Mouse (Mus musculus): ENCODE measurements around the gene Pigr.

The Pigr gene

GRCm38 (mm10) chr1:130829906-130830830 lies 3.7 kb downstream of the Pigr start:
- DNase-seq (ENCODE audit: low read depth) = no peak

GRCm38 (mm10) chr1:130832230-130833149 lies 6.0 kb downstream of the Pigr start:
- DNase-seq (ENCODE audit: low read depth) = no peak

- DNase-seq (ENCODE audit: low read depth) = no peak
These were observed 8.9 kb downstream of the Pigr start for GRCm38 (mm10) chr1:130835161-130835936.

DNA sequence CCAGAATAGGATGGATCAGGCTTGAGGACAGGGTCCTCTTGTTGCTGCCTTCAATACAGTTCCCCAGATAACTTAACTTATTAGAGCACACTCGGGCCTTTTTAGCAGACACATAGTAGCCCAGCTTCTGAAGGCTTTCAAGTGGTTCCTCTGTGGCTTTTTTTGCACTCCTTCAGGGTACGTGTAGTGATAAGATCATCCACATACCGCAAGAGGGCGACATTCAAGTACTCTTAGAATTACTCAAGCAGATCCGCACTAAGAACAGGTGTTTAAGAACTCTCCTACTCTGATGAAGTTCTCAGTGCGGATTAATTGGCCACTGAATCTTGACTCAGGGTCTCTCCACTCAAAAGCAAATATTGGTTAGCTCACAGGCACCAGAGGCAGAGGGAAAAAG lies 11.8 kb downstream of the Pigr start:
- DNase-seq (ENCODE audit: low read depth) = peak; percentile 52

DNA sequence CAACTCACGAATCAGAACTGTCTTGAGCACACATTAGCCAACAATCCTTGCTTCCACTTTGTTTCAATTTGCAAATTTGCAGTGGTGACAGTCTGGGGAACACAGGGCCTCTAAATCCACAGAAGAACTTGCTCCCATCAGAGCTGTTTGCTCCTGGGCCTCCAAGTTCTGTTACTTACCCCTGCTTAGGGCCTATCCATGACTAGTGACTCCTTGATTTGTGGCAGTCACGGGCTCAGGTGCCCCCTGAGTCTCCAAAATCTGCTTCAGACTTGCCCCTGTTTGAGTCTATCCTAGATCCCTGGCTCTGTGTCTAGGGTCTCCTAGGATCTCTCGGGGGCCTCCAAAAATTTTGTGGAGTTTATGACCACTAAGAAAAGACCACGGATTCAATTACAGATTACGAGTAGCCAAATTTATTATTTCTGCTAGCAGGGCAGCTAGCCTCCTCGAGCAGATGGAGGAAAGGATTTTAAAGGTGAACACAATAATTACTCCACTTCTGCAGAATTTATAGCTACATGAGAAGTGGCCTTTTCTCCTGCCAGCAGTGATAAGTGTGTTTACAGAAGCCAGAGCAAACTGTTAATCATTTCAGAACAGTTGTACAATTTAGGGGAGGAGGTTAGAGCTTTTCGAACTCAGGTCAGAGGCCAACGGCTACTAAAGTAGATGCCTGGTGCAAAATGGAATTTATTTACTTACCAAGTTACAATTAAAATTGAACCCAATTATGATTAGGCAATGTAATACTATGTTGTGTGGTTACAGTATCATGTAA lies 14.3 kb downstream of the Pigr start:
- no peak for DNase-seq (ENCODE audit: low read depth)

DNA sequence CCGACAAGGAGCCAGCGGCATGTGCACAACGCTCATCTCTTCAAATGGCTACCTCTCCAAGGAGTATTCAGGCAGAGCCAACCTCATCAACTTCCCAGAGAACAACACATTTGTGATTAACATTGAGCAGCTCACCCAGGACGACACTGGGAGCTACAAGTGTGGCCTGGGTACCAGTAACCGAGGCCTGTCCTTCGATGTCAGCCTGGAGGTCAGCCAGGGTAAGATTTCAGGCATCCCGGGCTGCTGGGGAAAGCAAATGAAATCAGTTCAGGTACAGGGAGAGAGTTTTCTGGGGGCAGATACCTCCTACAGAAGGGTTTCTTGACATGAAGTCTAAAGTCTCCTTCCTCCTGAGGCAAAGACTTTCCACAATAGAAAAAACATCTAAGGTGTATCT lies 15.1 kb downstream of the Pigr start:
- DNase-seq (ENCODE audit: low read depth) = no peak

DNA sequence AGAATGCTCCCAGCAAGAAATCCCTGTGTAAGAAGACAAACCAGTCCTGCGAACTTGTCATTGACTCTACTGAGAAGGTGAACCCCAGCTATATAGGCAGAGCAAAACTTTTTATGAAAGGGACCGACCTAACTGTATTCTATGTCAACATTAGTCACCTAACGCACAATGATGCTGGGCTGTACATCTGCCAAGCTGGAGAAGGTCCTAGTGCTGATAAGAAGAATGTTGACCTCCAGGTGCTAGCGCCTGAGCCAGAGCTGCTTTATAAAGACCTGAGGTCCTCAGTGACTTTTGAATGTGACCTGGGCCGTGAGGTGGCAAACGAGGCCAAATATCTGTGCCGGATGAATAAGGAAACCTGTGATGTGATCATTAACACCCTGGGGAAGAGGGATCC lies 18.0 kb downstream of the Pigr start:
- no peak for DNase-seq (ENCODE audit: low read depth)

DNA sequence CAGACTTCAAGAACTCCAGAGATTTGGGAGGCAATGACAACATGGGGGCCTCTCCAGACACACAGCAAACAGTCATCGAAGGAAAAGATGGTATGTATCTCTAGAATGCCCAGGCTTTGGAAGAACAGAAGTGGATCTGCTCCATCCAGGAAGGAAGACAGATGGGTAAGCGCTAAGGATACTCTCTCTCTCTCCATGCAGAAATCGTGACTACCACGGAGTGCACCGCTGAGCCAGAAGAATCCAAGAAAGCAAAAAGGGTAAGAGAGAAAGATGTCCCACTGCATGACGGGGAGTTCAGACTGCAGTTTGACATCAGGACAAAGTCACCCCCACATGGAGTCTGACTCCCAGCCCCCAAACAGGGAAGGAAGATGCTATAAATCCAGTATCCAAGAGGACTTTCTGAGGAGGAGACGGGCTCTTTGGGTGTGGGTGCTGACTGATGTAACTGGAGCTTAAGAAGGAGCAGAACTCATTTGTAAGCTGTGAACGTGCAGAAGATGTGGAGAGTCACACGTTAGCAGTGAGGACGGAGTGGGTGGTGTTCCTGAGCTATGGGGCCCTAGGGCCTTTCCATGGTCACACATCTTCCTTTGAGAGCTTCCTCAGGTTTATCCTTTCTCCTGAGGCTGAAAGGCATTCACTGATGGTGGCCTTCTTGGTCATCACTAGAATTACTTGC lies 23.2 kb downstream of the Pigr start:
- no peak for DNase-seq (ENCODE audit: low read depth)

DNA sequence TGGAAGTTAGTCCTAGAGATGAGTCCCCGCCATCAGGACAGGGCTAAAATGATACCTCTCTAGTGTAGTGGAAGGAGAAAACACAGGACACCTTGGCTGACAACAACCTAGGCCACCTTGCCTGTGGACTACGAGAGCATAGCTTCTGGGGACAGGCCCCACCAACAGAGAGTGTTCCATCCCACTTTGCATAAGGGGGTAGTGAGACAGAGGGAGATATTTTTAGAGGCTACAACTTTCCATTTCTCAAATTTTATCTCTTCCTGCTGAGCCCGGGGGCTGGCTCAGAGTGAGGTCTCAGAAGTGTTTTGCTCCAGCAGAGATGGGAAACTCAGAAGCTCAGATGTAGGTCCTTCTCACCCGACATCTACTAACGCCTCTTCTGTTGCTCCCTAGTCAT lies 23.9 kb downstream of the Pigr start:
- DNase-seq (ENCODE audit: low read depth) = no peak

DNA sequence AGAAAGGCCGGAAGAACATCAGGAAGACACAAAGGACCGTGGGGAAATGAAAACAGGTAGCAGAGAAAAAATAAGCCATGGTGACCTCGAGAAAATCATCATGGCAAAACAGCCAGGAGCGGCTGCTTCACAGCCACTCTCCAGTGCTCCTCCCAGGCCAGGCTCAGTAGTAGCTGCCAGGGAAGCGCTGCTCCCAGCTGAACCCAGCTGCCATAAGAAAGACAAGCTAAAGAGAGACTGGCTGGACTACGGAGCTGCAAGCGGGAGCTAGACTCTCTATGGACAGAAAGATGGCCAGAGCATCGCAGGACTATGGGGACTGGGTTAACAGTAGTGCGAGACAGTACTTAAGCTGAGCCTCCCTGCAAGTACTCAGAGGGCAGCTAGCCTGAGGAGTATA lies 28.3 kb downstream of the Pigr start:
- no peak for DNase-seq (ENCODE audit: low read depth)

- DNase-seq (ENCODE audit: low read depth) = no peak
These were observed 29.2 kb downstream of the Pigr start for GRCm38 (mm10) chr1:130855723-130856122.

DNA sequence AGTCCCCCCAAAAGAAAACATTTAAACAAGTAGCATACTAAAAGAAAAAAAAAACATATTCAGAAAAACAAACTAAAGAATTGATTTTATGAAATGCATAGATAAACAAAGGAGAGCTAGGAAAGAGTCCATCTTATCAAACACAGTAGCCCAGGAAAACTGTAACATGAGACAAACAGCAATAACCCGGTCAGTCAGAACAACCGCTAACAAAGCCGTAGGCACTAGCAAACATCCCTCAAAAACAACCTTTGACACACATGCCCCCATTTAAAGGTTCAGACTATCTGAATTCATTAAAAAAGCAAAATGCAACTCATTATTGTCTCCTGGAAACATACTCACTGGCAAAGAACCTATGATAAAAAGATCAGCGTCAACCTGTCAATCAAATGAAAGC lies 31.0 kb downstream of the Pigr start:
- no peak for DNase-seq (ENCODE audit: low read depth)

DNA sequence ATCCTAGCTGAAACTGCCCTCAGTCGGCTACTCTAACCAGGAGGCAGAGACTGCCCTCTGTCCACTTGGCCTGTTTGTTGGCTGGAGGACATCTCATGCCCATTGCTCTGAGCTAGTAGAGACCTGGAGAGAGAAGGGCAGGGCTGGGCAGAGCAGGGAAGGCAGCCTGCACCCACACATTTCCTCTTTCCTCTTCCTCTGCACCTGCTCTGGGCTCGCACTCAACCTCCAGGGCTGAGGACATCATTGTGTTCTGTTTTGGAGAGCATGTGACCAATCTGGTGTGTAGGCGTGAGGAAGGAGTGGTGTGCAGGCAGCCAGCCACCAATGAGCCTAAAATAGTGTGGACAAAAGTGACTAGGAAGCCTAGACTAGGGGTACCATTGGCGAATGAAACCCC lies 37.8 kb downstream of the Pigr start:
- DNase-seq (ENCODE audit: low read depth) = no peak

DNA sequence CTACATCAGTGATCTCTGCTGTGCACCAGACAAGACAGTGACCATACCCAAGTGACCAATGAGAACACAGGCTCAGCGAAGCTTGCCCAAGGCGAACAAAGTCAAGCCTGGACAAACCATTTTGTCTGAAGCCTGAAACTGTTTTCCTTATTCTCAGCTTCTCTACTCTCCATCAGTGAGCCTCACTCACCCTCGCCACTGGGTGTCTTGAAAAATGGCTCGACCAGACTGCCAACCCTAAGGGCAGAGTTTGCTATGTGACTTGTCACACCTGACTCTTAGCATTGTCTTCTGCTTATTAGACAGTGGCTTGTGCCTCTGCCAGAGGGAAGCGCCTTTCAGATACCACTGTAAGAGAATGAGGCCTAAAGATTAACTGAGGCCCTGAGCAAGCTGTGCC lies 38.3 kb downstream of the Pigr start:
- no peak for DNase-seq (ENCODE audit: low read depth)

DNA sequence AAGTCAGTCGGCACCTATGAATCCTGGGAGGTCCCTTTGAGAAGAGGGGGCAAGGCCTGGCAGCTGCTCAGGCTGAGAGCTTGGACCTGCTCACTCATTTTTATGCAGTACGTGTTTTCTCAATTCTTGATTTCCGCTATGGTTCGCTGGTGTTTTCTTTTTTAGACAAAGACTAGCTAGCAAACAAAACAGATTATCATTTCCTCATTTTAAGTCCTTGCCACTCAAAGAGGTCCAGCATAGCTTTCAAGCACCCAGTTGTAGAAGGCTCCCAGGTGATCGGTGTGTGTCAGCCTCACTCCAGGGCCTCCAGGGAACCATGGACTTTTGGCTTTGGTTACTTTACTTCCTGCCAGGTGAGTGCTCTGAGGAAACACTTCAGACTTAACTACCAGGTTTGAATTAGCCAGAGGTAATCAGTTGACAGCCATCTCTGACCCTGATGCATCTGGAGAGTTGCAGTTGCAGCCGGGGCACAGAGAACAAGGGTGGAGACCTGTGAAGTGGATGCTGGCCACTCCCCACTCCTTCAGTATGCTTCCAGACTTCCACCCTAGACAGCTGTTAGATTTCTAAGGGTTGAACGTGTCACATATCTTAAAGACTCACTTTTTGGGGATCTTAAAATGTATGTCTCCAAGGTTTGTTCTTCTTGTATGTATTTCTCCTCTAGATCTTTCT lies 39.2 kb downstream of the Pigr start, which contains the start of gene Fcmr:
Gene Fcmr, plus strand, starts transcription at position 129 of the 681 bp plus-strand sequence.
- DNase-seq (ENCODE audit: low read depth) = no peak

DNA sequence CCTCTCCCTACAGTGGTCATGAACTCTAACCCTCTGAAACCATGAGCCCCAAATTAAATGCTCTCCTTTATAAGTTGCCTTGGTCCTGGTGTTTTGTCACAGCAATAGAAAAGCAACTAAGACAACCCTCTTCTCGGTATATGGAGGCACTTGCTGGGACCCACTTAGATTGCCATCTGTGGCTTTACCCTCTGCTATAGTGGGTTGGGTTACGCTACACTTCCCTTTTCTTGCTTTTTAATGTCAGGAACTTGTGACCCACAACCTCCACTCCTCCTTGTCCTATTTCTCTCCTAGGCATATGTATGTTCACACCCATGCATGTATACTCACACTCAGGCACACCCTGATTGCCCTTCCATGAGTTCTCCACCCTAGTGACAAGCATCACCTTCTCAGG lies 46.4 kb downstream of the Pigr start:
- DNase-seq (ENCODE audit: low read depth) = no peak

DNA sequence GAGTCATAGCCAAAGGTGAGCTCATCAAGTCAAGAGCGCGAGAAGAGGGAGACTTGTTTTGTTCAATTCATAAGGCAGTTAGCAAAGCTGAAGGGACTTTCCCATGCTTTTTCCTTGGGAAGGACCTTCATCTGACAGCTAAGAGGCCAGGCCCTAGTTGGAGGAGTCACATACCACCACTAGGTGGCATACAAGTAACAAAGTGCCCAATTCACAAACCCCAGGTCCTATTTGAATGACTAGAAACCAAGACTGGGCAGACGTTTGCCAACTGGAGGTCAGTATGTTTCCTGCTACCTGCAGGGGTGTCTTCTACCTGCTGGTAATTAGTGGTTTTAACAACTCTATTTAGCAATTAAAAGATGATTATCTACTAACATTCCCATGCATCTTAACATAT lies 48.7 kb downstream of the Pigr start:
- peak; percentile 81 for DNase-seq (ENCODE audit: low read depth)

GRCm38 (mm10) chr1:130875910-130876309 lies 49.4 kb downstream of the Pigr start:
- no peak for DNase-seq (ENCODE audit: low read depth)

DNA sequence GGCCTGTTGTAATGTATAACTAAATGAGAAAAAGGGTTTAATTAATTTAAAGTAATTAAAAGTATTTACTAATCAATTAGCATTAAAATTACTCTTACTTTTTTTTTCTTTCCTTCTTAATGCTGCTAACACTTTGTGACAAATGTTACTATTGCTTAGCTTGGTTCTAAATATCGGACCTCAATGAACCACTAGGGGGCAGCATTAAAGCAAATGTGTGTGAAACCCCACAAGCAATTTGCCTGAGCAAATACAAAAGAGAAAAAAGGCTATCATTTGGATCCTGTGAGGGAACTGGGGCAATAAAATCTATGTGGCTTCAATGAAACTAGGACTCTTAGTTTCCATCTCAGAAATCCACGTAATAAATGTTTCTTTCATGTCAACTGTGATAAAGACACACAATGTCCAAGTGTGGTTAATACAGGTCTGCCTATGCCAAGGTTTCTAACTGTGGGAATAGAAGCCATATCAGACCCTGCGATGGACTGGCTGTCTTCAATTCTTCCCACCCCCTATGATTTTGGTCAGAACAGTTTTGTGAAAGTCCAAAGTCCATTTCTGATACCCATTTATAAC lies 50.5 kb downstream of the Pigr start:
- peak; percentile 87 for DNase-seq (ENCODE audit: low read depth)
